Mouse (Mus musculus) heart, postnatal 36 days (tissue): ENCODE measurements around the gene Ccnt2. TPM values are rescaled to one million over a fixed set of nuclear protein-coding genes. Genes with fewer than 3 reads are reported as not detected.

Experiments used
- total RNA-seq, 2 experiments: library from RNA; stranded (reverse); gene quantifications; 2 replicates each; pipeline ENCODE4 v1.2.3; 2021

The Ccnt2 gene
- total RNA-seq, 2 experiments from 2014 or later = 20.9 to 26.6 TPM

Other genes starting within 250 kb of the Ccnt2 start
- gene Tmem163, start 94.6 kb upstream of the Ccnt2 start, total RNA-seq = 1 to 10 TPM; 4.8 to 9.5 TPM
- under 1 TPM; 0.24 to 0.28 TPM for gene Acmsd, start 44.8 kb upstream of the Ccnt2 start, total RNA-seq
- gene Map3k19, start 80.9 kb downstream of the Ccnt2 start, total RNA-seq = under 1 TPM in 1 of 2 experiments, not detected in 1; 0.05 TPM
- gene Rab3gap1, start 94.6 kb downstream of the Ccnt2 start, total RNA-seq = 10 to 100 TPM; 41.2 to 42.7 TPM